Mouse (Mus musculus) liver, embryonic 14.5 days (tissue): ENCODE data around the gene Capn2.

Source experiments
- CTCF ChIP-seq: IDR thresholded peaks from 2 replicates; pipeline ENCODE4 v1.5.1; 2016; ENCODE audit warnings: antibody characterized with exemption, low read depth, control low read depth
- EP300 ChIP-seq: IDR thresholded peaks from 2 replicates; pipeline ENCODE4 v1.6.1; 2016; ENCODE audit warnings: antibody characterized with exemption, low read depth

DNA sequence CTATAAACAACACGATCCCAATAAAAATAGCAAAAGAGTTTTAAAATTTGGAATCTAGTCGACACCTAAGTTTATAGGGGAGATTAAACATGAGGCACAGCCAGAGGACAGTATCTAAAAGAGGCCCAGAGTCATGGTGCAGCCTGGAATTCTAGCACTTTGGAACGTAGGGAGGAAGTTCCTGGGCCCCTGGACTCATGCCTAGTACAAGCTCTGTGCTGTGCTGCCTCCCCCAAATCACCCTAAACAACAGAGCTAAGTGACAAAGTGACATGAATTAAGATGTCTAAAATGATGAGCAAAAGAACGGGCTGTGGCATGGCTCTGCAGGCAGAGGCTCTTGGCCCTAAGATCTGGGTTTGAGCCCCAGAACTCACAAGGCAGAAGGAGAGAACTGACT, 19.7 kb downstream of the Capn2 start:
- TF ChIP-seq EP300 (no peak), CTCF (no peak)
